Mouse (Mus musculus) kidney, postnatal 0 days (tissue): ENCODE data around the gene Gm3072. TPM values are rescaled to one million over a fixed set of nuclear protein-coding genes. Genes with fewer than 3 reads are reported as not detected.
"Not testable (repeated sequence)": the region's sequence is repeated elsewhere in the genome, so short reads cannot be mapped to it uniquely, and the experiment has no call there.

Experiments used
- ATAC-seq: fragments of 200-750 bp; cut with Nextera tagmentation; replicated peaks from 2 replicates; pipeline ENCODE4 v1.8.0; 2017; ENCODE audit warnings: low read depth, moderate number of reproducible peaks, moderate TSS enrichment, moderate library complexity; ENCODE audit not compliant: low FRiP score
- DNase-seq: peaks from one replicate; pipeline ENCODE4 v3.0.0-alpha.2; 2016; ENCODE audit warnings: low spot score
- H3K27ac ChIP-seq: fragments of 300-500 bp; sonication (generic); 2 replicates; pipeline ENCODE4 v1.5.1; 2014; ENCODE audit warnings: mild to moderate bottlenecking
- H3K27me3 ChIP-seq: fragments of 300-500 bp; sonication (generic); 2 replicates; pipeline ENCODE4 v1.6.1; 2014; ENCODE audit warnings: low read length, mixed read lengths; ENCODE audit not compliant: insufficient read depth
- H3K36me3 ChIP-seq: fragments of 300-500 bp; sonication (generic); 2 replicates; pipeline ENCODE4 v1.6.1; 2014; ENCODE audit warnings: low read length, mixed read lengths; ENCODE audit not compliant: insufficient read depth
- H3K4me1 ChIP-seq: fragments of 300-500 bp; sonication (generic); replicated peaks from 2 replicates; pipeline ENCODE4 v1.6.1; 2014; ENCODE audit warnings: antibody characterized with exemption, low read length, mixed read lengths; ENCODE audit not compliant: insufficient read depth
- H3K4me2 ChIP-seq: fragments of 300-500 bp; sonication (generic); 2 replicates; pipeline ENCODE4 v1.6.1; 2014; ENCODE audit warnings: mild to moderate bottlenecking, low read length, moderate library complexity, mixed read lengths
- H3K4me3 ChIP-seq: fragments of 300-500 bp; sonication (generic); replicated peaks from 2 replicates; pipeline ENCODE4 v1.5.1; 2014; ENCODE audit warnings: low read depth, low read length
- H3K9ac ChIP-seq: fragments of 300-500 bp; sonication (generic); 2 replicates; pipeline ENCODE4 v1.6.1; 2014; ENCODE audit warnings: low read depth, low read length
- H3K9me3 ChIP-seq: fragments of 300-500 bp; sonication (generic); replicated peaks from 2 replicates; pipeline ENCODE4 v1.6.1; 2016; ENCODE audit warnings: low read length, inconsistent platforms, mixed read lengths
- WGBS: fragments of 180-500 bp; shearing (Covaris S2); extraction: QIAGEN DNeasy Blood & Tissue Kit; methylation state at CpG from one replicate; pipeline ENCODE4 v1.1.7; 2014; 5-methylcytosine and 5-hydroxymethylcytosine counted together
- polyA plus RNA-seq: library from polyadenylated mRNA; unstranded; fragments of >200 nt; fragmentation: Nextera tagmentation; extraction: Ambion mirVana; gene quantifications from 2 replicates; pipeline ENCODE4 v1.2.1, GENCODE M21; 2015

Gene Gm3072
- polyA plus RNA-seq: not detected in 2 replicates

DNA sequence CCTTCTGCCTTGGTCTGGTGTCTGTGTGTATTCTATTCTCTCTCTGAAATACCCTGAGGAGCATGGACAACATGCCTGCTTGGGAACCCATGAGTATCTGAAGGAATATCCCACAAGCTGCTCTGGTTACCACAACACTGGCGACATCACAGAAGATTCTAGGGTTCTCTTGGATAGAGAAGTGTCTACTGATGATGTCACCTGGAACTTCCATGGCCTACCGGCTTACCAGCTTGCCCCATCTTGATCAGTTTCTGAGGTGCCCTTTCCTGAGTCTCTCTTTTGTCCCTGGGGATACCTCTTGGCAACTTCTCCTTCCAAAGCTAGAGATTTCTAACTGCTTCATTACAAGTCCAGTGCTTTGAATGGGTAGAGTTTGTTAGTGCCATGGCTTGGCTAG, at the start of gene Gm3072:
TSS of gene Gm3072 (minus strand) at position 101 of the 400 bp plus-strand sequence.
- WGBS: 75% methylated on average over 1 of the region's 2 CpGs
- not testable (repeated sequence) for H3K27me3 ChIP-seq, H3K27ac ChIP-seq, H3K9ac ChIP-seq, H3K36me3 ChIP-seq, ATAC-seq, H3K4me2 ChIP-seq, H3K4me3 ChIP-seq, H3K9me3 ChIP-seq, DNase-seq, H3K4me1 ChIP-seq

DNA sequence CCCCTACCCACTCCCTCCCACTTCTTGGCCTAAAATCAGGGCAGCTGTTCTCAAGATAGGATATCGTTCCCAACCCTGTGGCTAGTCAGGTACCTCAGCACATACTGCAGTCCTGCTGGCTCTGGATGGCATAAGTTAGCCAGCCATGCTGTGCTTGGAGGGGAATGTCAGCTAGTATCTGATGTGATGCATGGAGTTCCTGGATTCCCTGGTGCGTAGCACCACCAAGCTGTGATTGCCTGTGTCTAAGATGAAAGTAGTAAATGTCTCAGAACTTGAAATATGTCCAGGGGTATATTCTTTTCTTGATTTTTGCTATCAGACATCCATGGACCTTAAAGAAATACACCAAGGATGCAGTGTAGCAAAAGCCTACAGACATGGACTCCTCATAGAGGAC, 23.8 kb upstream of the Gm3072 start:
- H3K36me3 ChIP-seq, ATAC-seq, H3K4me2 ChIP-seq, H3K4me1 ChIP-seq, H3K4me3 ChIP-seq, H3K9me3 ChIP-seq, H3K27me3 ChIP-seq, DNase-seq, H3K27ac ChIP-seq, H3K9ac ChIP-seq: not testable (repeated sequence)
- 90% methylated on average over 2 of the region's 2 CpGs for WGBS

DNA sequence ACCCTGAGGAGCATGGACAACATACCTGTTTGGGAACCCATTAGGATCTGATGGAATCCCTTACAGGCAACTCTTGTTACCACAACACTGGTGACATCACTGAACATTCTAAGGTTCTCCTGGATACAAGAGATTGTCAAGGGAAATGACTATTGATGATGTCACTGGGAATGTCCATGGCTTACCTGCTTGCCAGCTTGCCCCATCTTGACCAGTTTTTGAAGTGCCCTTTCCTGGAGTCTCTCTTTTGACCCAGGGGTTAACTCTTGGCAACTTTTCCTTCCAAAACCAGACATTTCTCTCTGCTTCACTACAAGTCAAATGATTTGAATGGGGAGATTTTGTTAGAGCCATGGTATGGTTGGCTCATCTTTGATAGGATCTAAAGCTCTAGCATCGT, 22.0 kb upstream of the Gm3072 start, which contains the start of gene Gm3676:
TSS of gene Gm3676 (minus strand) at position 101 of the 400 bp plus-strand sequence.
- DNase-seq, H3K4me1 ChIP-seq, H3K27ac ChIP-seq, H3K9me3 ChIP-seq, H3K4me2 ChIP-seq, ATAC-seq, H3K36me3 ChIP-seq, H3K4me3 ChIP-seq, H3K27me3 ChIP-seq, H3K9ac ChIP-seq: not testable (repeated sequence)
- no CpG with 5 or more reads among the region's 1 CpGs for WGBS

DNA sequence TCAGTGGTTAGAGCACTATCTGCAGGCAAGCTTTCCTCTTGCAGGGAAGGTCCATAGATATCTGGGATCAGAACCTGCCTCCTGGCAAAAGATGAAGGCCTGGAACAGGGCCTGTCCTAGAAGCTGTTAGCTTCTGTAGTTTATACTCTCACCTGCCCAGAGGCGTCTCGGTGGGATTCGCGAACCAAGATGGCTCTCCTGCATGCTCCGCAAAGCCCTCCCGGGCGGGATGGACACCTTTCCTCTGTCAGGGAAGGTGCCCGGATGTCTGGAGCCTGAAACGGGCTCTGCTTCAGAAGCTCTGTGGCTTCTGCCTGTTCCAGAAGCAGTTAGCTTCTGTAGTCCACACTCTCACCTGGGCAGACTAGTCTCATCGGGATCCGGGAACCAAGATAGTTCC, 5.7 kb upstream of the Gm3072 start:
- H3K4me1 ChIP-seq, H3K27ac ChIP-seq, H3K9ac ChIP-seq, H3K4me3 ChIP-seq, H3K9me3 ChIP-seq, H3K27me3 ChIP-seq, ATAC-seq, H3K4me2 ChIP-seq, H3K36me3 ChIP-seq, DNase-seq: not testable (repeated sequence)
- 87% methylated on average over 9 of the region's 11 CpGs for WGBS

DNA sequence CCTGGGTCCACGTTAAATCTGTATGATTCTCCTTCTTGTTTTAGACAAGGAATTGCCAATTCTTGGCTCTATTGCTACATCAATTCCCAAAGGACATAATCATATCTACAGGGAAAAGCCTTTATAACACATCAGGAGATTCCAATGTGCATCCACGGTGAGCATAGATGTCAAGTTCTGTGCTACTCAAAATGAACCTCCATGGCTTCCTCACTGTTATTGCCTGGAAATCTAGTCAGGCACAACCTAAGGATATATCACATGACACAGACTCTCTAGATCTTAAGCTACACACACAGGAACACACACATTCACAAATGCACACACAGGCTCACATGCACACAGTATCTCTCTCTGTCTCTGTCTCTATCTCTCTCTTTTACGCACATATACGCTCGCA, 1.9 kb downstream of the Gm3072 start:
- H3K27me3 ChIP-seq, H3K4me2 ChIP-seq, H3K27ac ChIP-seq, ATAC-seq, H3K9ac ChIP-seq, H3K4me1 ChIP-seq, H3K4me3 ChIP-seq, H3K36me3 ChIP-seq, H3K9me3 ChIP-seq, DNase-seq: not testable (repeated sequence)
- 93% methylated on average over 4 of the region's 5 CpGs for WGBS

DNA sequence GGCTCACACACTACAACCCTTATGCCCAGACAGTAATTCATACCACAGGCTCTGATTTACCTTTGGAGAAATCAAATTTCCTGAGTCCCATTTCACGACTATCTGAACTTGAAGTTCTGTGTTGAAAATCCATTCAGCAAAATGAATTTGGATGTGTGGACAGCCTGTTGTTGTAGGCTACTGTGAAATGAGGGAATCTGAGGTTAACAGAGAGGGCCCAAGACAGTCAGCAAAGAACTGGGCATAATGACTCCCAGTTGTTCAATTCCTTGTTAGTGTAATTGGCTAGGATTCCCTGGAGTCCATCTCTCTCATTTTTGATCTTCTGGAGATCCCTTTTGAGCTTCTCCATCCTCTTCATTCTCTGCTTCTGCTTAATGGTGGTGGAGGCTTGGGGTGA, 13.7 kb downstream of the Gm3072 start:
- not testable (repeated sequence) for H3K4me1 ChIP-seq, H3K27me3 ChIP-seq, H3K36me3 ChIP-seq, ATAC-seq, H3K4me2 ChIP-seq, DNase-seq, H3K9ac ChIP-seq, H3K27ac ChIP-seq, H3K9me3 ChIP-seq, H3K4me3 ChIP-seq
- WGBS: 88% methylated on average over 1 of the region's 1 CpGs

DNA sequence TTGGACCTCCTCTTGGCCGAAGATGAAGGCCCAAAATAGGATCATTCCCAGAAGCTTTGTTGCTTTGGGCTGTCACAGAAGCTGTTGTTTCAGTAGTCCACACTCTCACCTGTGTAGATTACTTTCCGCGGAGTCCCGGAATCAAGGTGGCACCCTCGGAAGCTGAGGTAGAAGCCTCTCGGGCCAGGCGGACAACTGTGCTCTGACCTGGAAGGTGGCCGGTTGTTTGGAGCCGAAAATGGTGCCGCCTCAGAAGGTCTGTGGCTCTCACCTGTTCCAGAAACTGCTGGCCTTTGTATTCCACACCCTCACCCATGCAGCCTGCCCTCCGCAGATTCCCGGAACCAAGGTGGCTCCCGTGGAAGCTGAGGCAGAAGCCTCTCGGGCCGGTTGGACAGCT, 23.5 kb downstream of the Gm3072 start:
- not testable (repeated sequence) for H3K27me3 ChIP-seq, H3K9me3 ChIP-seq, H3K36me3 ChIP-seq, DNase-seq, H3K9ac ChIP-seq, H3K4me1 ChIP-seq, H3K27ac ChIP-seq, ATAC-seq, H3K4me2 ChIP-seq, H3K4me3 ChIP-seq
- 94% methylated on average over 15 of the region's 15 CpGs for WGBS

DNA sequence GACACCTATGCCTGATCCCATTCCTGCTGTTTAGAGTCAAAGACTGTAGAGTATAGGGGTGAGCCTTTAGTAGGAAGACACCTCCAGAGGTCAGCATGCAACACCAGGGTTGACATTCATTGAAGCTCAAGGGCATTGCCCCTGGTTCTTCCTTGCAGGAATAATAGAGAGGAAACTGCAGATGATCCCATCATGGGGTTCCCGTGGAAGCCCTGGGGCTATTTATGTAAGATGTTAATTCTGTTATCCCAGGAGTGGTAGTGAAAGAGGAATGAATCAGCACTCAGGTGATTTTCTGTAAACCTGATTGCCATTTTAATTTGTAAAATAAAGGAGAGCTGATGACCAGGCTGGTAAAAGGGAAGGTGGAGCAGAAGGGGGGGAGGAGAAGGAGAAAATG, 38.1 kb downstream of the Gm3072 start:
- not testable (repeated sequence) for H3K9me3 ChIP-seq, H3K4me2 ChIP-seq, H3K4me3 ChIP-seq, H3K4me1 ChIP-seq, DNase-seq, H3K9ac ChIP-seq, ATAC-seq, H3K27ac ChIP-seq, H3K27me3 ChIP-seq, H3K36me3 ChIP-seq
- 79% methylated on average over 1 of the region's 1 CpGs for WGBS

DNA sequence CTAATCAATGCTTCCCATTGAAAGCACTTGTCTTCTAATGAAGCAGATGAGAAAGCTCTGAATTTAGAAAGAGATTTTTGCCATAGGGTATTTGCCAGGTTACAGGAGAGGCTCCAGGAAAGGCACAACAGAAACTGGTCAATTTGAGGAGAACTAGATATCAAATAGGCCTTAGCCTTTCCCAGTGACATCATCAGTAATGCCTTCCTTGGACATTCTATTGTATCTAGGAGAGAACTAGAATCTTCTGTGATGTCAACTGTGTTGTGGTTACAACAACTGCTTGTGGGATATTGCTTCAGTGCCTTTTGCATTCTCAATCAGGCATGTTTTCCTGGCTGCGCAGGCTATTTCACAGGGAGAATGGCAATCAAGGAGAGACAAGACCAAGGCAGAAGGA, 51.5 kb downstream of the Gm3072 start, which contains the start of gene 1700049E17Rik2:
TSS of gene 1700049E17Rik2 (plus strand) at position 301 of the 400 bp plus-strand sequence.
- ATAC-seq: not testable (repeated sequence)
- WGBS: no CpG with 5 or more reads among the region's 1 CpGs

More for the DNA sequence above, 51.5 kb downstream of the Gm3072 start, which contains the start of gene 1700049E17Rik2:
- H3K27ac ChIP-seq, H3K4me1 ChIP-seq, DNase-seq, H3K36me3 ChIP-seq, H3K9ac ChIP-seq, H3K9me3 ChIP-seq, H3K27me3 ChIP-seq, H3K4me3 ChIP-seq, H3K4me2 ChIP-seq: not testable (repeated sequence)
